Mouse (Mus musculus): ENCODE results near the gene Siah3.
A peak's percentile ranks its signal among the peaks of the same experiment; 100 is the strongest.

Siah3 gene

DNA sequence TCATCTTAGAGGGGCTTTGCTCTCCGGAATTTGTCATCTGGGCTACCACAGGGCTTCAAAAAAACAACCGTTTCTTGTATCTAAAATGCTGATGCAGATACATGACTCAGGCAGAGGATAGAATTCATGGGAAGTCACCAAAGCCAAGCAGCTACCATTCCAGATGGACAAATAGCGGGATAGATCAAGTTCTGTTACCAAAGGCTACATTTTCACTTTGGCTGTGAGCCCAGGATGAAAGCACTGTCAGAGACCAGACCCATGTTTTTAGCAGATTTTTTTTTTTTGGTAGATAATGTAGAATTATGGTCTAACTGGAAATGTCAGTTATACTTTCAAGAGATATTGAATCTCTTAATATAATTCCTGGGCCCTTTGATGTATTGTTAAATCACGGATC is 7.4 kb downstream of the Siah3 start:
- no peak for DNase-seq (ENCODE audit: low read depth, low spot score)

DNA sequence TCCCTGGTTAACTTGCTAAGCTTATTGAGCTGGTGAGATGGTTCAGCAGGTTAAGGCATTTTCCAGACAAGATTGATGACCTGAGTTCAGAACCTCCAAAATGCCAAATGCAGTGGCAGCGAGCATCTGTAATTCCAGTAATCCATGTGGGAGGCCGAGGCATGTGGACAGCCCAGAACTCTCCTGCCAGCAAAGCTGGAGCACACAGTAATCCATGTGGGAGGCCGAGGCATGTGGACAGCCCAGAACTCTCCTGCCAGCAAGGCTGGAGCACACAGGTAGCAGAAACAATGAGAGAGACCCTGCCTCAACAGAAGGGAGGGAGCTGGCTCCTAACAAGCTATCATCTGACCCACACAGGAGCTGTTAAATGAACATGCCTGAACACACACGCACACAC is 13.2 kb downstream of the Siah3 start:
- no peak for DNase-seq (ENCODE audit: low read depth, low spot score)

- DNase-seq (ENCODE audit: low read depth, low spot score) = no peak
Measured at GRCm38 (mm10) chr14:75473061-75473930, 17.5 kb downstream of the Siah3 start.

GRCm38 (mm10) chr14:75475887-75476286 is 20.1 kb downstream of the Siah3 start:
- no peak for DNase-seq (ENCODE audit: low read depth, low spot score)

GRCm38 (mm10) chr14:75482231-75483175 is 26.7 kb downstream of the Siah3 start:
- DNase-seq (ENCODE audit: low read depth, low spot score) = no peak

GRCm38 (mm10) chr14:75483176-75483546 is 27.4 kb downstream of the Siah3 start:
- DNase-seq (ENCODE audit: low read depth, low spot score) = no peak

DNA sequence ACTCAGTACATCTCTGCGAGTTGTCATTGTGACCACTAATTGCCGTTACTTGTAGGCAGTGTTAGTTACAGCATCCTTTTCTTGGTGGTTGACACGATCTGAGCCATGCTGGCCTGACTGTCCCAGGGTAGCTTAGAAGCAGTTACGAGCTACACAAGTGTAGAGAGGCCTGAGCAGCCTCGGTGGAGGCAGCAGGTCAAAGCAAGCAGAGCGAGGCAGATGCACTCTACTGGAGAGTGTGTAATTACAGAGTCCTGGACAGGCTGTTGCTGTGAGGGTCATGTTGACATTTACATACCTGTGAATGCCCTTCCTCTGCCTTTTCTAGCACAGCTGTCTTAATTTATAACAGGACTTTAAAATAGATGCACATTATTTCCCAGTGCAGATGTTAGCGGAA is 32.1 kb downstream of the Siah3 start:
- DNase-seq (ENCODE audit: low read depth, low spot score) = no peak

DNA sequence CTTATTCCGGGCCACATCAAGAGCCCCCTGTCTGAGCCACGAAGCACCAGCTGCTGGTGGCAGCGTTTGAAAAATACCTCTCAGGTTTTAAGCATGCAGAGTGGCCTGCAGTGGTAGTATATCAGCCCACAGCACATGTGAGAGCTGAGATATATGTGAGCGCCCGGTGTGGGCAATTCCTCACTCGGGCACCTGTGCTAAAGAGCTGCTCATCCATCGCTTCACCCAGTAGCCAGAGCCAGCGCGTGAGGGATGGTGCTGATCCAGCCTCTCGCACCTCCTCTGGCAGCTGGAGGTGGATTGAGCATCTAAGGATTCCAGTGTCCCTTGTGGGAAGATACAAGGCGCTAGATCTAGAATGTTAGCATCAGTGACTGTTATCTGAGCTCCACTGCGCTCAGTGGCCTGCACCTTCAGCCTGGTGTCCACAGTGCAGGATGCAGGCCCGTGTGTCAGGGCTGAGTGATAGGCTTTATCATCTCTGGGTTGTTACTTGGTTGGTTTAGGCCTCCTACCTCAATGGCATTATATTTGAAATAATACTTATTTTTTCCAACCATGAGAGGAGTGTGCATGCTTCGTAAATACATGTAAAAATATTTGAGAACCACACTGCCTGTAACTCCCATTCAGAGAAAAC is 37.9 kb downstream of the Siah3 start:
- no peak for DNase-seq (ENCODE audit: low read depth, low spot score)

GRCm38 (mm10) chr14:75494926-75495325 is 39.1 kb downstream of the Siah3 start:
- DNase-seq (ENCODE audit: low read depth, low spot score) = peak; percentile 10

- DNase-seq (ENCODE audit: low read depth, low spot score) = no peak
Measured at GRCm38 (mm10) chr14:75501501-75501990, 45.8 kb downstream of the Siah3 start.

DNA sequence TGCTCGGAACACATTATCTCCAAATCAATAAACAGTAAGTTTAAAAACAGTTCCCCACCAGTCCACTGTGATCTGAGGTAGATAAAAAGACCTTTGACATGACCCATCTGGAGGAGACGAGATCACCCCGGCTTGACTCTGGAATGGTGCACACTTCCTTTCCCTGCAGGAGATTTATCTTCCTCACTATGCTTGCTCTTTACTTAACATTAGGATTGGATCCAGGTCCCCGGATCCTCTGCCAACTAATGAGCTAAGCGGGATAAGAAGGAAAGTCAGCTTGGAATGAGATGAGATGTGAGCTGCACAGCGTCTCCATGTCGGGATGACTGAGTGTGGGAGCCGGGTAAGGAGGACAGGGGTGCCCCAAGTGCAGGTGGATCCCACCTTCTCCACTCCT is 46.7 kb downstream of the Siah3 start:
- no peak for DNase-seq (ENCODE audit: low read depth, low spot score)

- no peak for DNase-seq (ENCODE audit: low read depth, low spot score)
Measured at GRCm38 (mm10) chr14:75504255-75504654, 48.5 kb downstream of the Siah3 start.

- DNase-seq (ENCODE audit: low read depth, low spot score) = no peak
Measured at GRCm38 (mm10) chr14:75505126-75505840, 49.5 kb downstream of the Siah3 start.

- no peak for DNase-seq (ENCODE audit: low read depth, low spot score)
Measured at GRCm38 (mm10) chr14:75506246-75506645, 50.5 kb downstream of the Siah3 start.

GRCm38 (mm10) chr14:75510125-75510524 is 54.3 kb downstream of the Siah3 start:
- no peak for DNase-seq (ENCODE audit: low read depth, low spot score)

DNA sequence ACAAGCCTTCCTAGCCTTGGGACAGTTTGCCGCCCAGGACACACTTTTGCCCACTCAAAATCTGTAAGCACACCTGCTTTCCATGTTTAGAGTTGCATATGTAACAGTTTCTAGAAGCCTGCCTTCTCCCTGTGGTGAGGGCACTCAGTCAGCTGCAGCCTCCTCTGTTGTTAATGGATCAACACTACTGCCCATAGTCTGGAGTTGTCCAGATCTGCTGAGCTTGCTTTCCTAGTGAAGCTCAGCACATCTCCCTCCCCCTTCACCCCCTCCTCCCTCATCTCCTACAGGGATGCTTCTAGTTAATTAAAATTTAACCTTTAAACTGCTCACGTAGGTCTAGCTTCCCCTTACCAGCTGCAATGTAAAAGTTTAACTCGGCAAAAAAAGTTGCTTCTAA is 57.2 kb downstream of the Siah3 start:
- DNase-seq (ENCODE audit: low read depth, low spot score) = no peak

DNA sequence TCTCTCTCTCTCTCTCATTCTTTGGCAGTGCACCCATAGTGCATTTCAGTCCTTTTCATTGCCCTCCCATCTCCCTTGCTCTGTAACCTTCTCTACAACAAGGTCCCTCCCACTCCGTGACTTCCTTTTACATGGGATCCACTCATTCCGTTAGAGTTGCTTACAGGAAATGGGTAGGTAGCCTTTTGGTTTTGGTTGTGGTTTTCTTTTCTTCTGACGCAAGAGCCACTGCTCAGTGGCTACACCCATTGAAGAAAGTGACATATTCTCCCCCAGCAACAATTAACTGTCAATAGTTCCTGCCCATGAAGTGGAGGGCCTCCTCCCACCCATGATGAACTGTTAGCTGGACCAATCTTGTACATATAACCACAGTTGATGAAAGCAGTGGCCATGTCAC is 60.4 kb downstream of the Siah3 start:
- DNase-seq (ENCODE audit: low read depth, low spot score) = no peak

DNA sequence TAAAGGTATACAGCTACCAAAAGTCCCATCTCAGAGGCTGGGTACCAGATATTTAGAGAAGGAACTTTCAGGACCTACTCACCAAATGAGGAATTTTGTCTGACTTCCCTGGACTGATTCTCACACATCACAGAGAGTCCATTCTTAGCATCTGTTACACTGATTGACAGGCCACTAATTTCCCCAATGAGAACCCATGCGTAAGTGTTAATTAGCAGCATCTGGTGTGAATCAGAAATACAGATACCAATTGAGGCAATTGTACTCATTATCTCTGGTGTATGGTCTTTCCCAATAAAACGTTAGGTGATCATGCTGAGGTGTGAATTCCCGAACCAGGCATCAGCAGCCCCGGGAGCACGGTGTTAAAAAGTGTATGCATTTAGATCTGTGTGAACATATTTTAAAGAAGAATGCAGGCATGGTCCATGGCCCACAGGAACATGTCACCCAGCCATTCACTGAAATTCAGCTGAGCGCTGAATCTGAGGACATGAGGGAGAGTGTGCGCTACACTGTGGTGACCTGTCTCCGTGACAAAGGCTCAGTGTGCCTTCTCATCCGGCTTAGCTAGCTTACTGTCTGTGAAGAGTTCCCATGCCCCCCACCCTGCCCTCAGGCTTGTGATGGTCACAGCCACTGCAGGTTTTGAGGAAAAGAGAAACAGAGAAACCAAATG is 61.3 kb downstream of the Siah3 start:
- no peak for DNase-seq (ENCODE audit: low read depth, low spot score)

- DNase-seq (ENCODE audit: low read depth, low spot score) = no peak
Measured at GRCm38 (mm10) chr14:75518196-75518887, 62.6 kb downstream of the Siah3 start.

DNA sequence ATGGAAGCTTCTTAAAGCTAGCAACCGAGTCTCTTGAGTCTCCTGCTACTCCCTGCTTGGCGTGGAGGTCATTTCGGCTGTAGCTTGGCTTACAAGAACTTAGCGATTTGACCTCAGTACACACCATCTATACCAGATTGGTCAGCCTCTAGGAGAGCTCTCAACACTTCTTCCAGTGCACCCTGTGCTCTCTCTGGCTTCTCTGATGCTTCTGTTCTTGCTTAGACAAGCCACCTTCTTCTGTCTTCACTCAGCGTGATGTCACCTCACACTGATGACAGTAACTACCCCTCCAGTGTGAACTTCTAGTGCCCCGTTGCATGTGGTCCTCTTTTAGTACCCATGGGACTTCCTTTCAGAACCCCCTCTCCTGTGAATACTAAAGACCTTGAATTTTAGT is 63.1 kb downstream of the Siah3 start:
- DNase-seq (ENCODE audit: low read depth, low spot score) = no peak

Measured in forelimb bud, embryonic 11.5 days (tissue).